ENCODE assay signal across 33 mouse cellular contexts in the genomic region with DNA sequence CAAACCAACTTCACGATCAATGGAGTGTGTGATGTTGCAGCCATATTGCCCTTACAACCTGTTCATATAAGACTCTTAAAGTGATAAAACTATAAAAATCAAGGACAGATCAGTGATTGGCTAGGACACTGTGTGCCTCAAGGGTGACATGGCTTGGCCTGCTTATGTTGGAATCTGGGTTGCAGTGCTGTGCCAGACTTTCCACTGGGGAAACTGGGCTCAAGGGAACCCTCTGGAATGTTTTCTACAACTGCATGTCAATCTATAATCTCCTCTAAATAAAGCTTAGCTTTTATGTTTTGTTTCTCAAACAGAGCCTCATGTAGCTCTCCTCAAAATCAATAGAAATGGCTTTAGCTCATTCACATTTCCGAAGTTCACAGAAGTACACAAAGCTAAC. TPM values are rescaled to one million over a fixed set of nuclear protein-coding genes. Genes with fewer than 3 reads are reported as not detected.
"Had no signal": no experiment of that assay in that cellular context is flagged by ENCODE, and none has a peak within 500 bp of the region (broad histone marks: within the 10 kb centered on the region; RNA-seq: fewer than 3 reads in every experiment).

No protein-coding gene starts in this region.

- H3K9ac ChIP-seq: heart, embryonic 13.5 days; heart, embryonic 15.5 days; hindbrain, embryonic 12.5 days; hindbrain, embryonic 14.5 days; intestine, embryonic 15.5 days; limb, embryonic 12.5 days; liver, embryonic 12.5 days; liver, embryonic 14.5 days had no signal

- DNase-seq: gastrocnemius, adult 2 months; gastrocnemius, postnatal 10 days; gastrocnemius, postnatal 25 days; heart, postnatal 4 days; kidney, adult 18-20 months; kidney, adult 8-10 months; kidney, postnatal 10 days; kidney, postnatal 25 days; kidney, postnatal 4 days had no signal

- ATAC-seq: hindbrain, embryonic 16.5 days; inflammation-experienced regulatory T-cells, adult 6 months; intestine, embryonic 15.5 days; intestine, postnatal 0 days; liver, embryonic 12.5 days had no signal

- H3K4me3 ChIP-seq: gastrocnemius, adult 2 months; heart, embryonic 13.5 days; heart, embryonic 15.5 days; hindbrain, embryonic 10.5 days; hindbrain, embryonic 12.5 days; intestine, embryonic 15.5 days; layer of hippocampus, adult 2 months; left cerebral cortex, adult 2 months; limb, embryonic 10.5 days; limb, embryonic 12.5 days; liver, embryonic 12.5 days had no signal

- H3K4me2 ChIP-seq: heart, embryonic 13.5 days; heart, embryonic 15.5 days; hindbrain, embryonic 12.5 days; hindbrain, embryonic 14.5 days; intestine, embryonic 15.5 days; limb, embryonic 12.5 days; liver, embryonic 12.5 days had no signal

- H3K9me3 ChIP-seq: heart, embryonic 13.5 days; heart, embryonic 15.5 days; hindbrain, embryonic 10.5 days; hindbrain, embryonic 12.5 days; intestine, embryonic 15.5 days; limb, embryonic 10.5 days; limb, embryonic 12.5 days; liver, embryonic 12.5 days had no signal

- H3K27ac ChIP-seq: gastrocnemius, adult 2 months; hindbrain, embryonic 10.5 days; hindbrain, embryonic 12.5 days; hindbrain, embryonic 14.5 days; intestine, embryonic 15.5 days; layer of hippocampus, adult 2 months; left cerebral cortex, adult 2 months; limb, embryonic 10.5 days; limb, embryonic 12.5 days; liver, embryonic 12.5 days; liver, embryonic 14.5 days had no signal

- H3K4me1 ChIP-seq: limb, embryonic 10.5 days; limb, embryonic 12.5 days had no signal

- H3K27me3 ChIP-seq: heart, embryonic 13.5 days; heart, embryonic 15.5 days; hindbrain, embryonic 12.5 days; intestine, embryonic 15.5 days; limb, embryonic 12.5 days; liver, embryonic 12.5 days had no signal

RNA-seq across cellular contexts. Expression of gene Colec11, which starts 1.1 kb away (rescaled TPM):
- polyA plus RNA-seq: limb, embryonic 10.5 days; limb, embryonic 12.5 days had no signal

RNA-seq across cellular contexts. Expression of gene Allc, which starts 41.9 kb away (rescaled TPM):
- total RNA-seq: gastrocnemius, adult 2 months; gastrocnemius, postnatal 10 days; gastrocnemius, postnatal 25 days; gastrocnemius, postnatal 4 days; granulocyte monocyte progenitor cell, adult 5-6 weeks; heart, adult 8-10 months; heart, postnatal 25 days; heart, postnatal 4 days; liver, adult 2 months had no signal
- polyA plus RNA-seq: heart, embryonic 13.5 days; heart, embryonic 15.5 days; heart, postnatal 0 days; hindbrain, embryonic 10.5 days; hindbrain, embryonic 12.5 days; inflammation-experienced regulatory T-cells, adult 6 months; intestine, embryonic 15.5 days; intestine, postnatal 0 days; kidney, embryonic 14.5 days; kidney, embryonic 16.5 days; limb, embryonic 10.5 days; limb, embryonic 12.5 days; limb, embryonic 14.5 days; liver, adult 2 months; liver, embryonic 12.5 days; liver, embryonic 14.5 days had no signal
